In the genomic region with DNA sequence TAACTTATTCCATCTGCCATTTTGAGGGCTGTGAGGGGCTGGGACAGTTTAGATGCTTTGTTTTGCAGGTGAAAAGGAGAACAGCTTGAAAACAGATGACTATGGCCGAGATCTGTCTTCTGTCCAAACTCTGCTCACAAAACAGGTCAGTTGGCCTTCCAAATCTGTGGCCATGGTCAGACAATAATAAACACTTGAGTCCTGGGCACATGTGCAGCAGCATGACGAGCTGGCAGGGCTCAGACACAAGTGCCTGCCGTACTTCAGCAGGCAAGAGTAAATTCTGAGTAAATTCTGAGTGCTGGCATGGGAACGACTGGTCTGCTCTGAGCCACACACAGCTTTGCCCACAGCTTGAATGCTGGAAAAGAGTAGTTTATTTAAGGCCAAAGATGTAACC, we compare ENCODE assay signal across 24 mouse cellular contexts. TPM values are rescaled to one million over a fixed set of nuclear protein-coding genes. Genes with fewer than 3 reads are reported as not detected.
DNase-seq lines count a peak whose midpoint lies in the region; ATAC-seq and TF ChIP-seq lines count a peak whose summit lies in the region.
"Had no signal": no experiment of that assay in that cellular context is flagged by ENCODE, and none has a peak within 500 bp of the region (broad histone marks: within the 10 kb centered on the region; RNA-seq: fewer than 3 reads in every experiment).

No protein-coding gene starts in this region.

- no peak overlapping the region for H3K9ac ChIP-seq in heart, embryonic 12.5 days
- no peak overlapping the region for H3K9ac ChIP-seq in heart, adult 2 months (ENCODE audit: low read depth, low read length)
- H3K9ac ChIP-seq: embryonic facial prominence, embryonic 12.5 days; forebrain, embryonic 13.5 days; forebrain, embryonic 15.5 days had no signal

- peaks cover 99% of the 10 kb centered on the region for H3K36me3 ChIP-seq in heart, embryonic 12.5 days
- H3K36me3 ChIP-seq in heart, adult 2 months (ENCODE audit: control insufficient read depth, insufficient read depth, low read length), result peaks cover 5% of the 10 kb centered on the region; the same call in 1 of the 2 replicates

- no peak overlapping the region for H3K4me3 ChIP-seq in heart, embryonic 12.5 days
- H3K4me3 ChIP-seq in heart, adult 2 months, result no peak overlapping the region
- H3K4me3 ChIP-seq in layer of hippocampus, adult 2 months, result no peak overlapping the region
- H3K4me3 ChIP-seq: embryonic facial prominence, embryonic 10.5 days; embryonic facial prominence, embryonic 12.5 days; forebrain, embryonic 13.5 days; forebrain, embryonic 15.5 days had no signal

- 80% methylated on average over 4 of the region's 4 CpGs for WGBS in heart, embryonic 12.5 days
- WGBS in heart, adult 2 months, result 64% methylated on average over 4 of the region's 4 CpGs

- no peak overlapping the region for H3K27ac ChIP-seq in heart, embryonic 12.5 days (ENCODE audit: poor library complexity, severe bottlenecking)
- no peak overlapping the region; the same call in 1 of the 2 replicates for H3K27ac ChIP-seq in heart, adult 2 months
- H3K27ac ChIP-seq in layer of hippocampus, adult 2 months, result 0 out of 2 replicates have a peak overlapping the region, but pooled peaks have one; percentile 19
- H3K27ac ChIP-seq: embryonic facial prominence, embryonic 10.5 days; embryonic facial prominence, embryonic 12.5 days; forebrain, embryonic 13.5 days; forebrain, embryonic 15.5 days had no signal

- H3K4me2 ChIP-seq in heart, embryonic 12.5 days, result no peak overlapping the region
- H3K4me2 ChIP-seq: embryonic facial prominence, embryonic 12.5 days; forebrain, embryonic 13.5 days; forebrain, embryonic 15.5 days had no signal

- no peak for ATAC-seq in heart, embryonic 12.5 days (ENCODE audit: insufficient number of reproducible peaks, low FRiP score)
- ATAC-seq: activated CD4-positive, CD25-positive, alpha-beta regulatory T cell, adult 4 months; CD4-positive, CD25-positive, alpha-beta regulatory T cell, adult 4 months; forebrain, embryonic 13.5 days; forebrain, embryonic 15.5 days; Patski had no signal

- TF ChIP-seq POLR2A in heart, adult 2 months (IDR thresholded peaks at IDR 0.05; ENCODE audit: insufficient read depth, low read depth, low read length), result no peak

- H3K9me3 ChIP-seq in heart, embryonic 12.5 days (replicated peaks), result no peaks in the 10 kb centered on the region
- H3K9me3 ChIP-seq: embryonic facial prominence, embryonic 10.5 days; embryonic facial prominence, embryonic 12.5 days; forebrain, embryonic 13.5 days; forebrain, embryonic 15.5 days; G1E had no signal

- TF ChIP-seq CTCF in heart, adult 2 months (IDR thresholded peaks at IDR 0.05), result no peak
- TF ChIP-seq CTCF in layer of hippocampus, adult 2 months (conservative IDR thresholded peaks at IDR 0.05), result no peak

- H3K27me3 ChIP-seq in heart, embryonic 12.5 days (replicated peaks), result no peaks in the 10 kb centered on the region
- no peaks in the 10 kb centered on the region for H3K27me3 ChIP-seq in heart, adult 2 months (ENCODE audit: control insufficient read depth, insufficient read depth, low read length)
- H3K27me3 ChIP-seq: CH12.LX; embryonic facial prominence, embryonic 12.5 days; forebrain, embryonic 13.5 days; forebrain, embryonic 15.5 days; Patski had no signal

- DNase-seq in heart, adult 11 months, result peak; percentile 93
- peak in 1 of 2 experiments; percentile 46 for DNase-seq in heart, adult 2 months
- no peak for DNase-seq in heart, postnatal 4 days
- DNase-seq in layer of hippocampus, adult 2 months (ENCODE audit: low spot score in 2 of 2), result no peak
- no peak for DNase-seq in layer of hippocampus, adult 18-20 months (ENCODE audit: low spot score in 2 of 2)
- DNase-seq: adrenal gland, adult 8-10 months; adrenal gland, postnatal 14 days; adrenal gland, postnatal 36 days; B cell, adult 2 months; cerebellum, adult 11-12 months; cerebellum, adult 2 months; cerebellum, adult 9-10 months; cerebellum, postnatal 10 days; cerebellum, postnatal 25 days had no signal

- H3K4me1 ChIP-seq in heart, embryonic 12.5 days (replicated peaks), result no peaks in the 10 kb centered on the region
- H3K4me1 ChIP-seq in heart, adult 2 months (ENCODE audit: control insufficient read depth, insufficient read depth, low read length), result peaks cover 2% of the 10 kb centered on the region; the same call in 1 of the 2 replicates
- H3K4me1 ChIP-seq: embryonic facial prominence, embryonic 10.5 days; embryonic facial prominence, embryonic 12.5 days; forebrain, embryonic 13.5 days; forebrain, embryonic 15.5 days had no signal

- H3K79me2 ChIP-seq in heart, adult 2 months (replicated peaks; ENCODE audit: control insufficient read depth, insufficient read depth, low read length), result no peaks in the 10 kb centered on the region

- TF ChIP-seq EP300 in heart, adult 2 months (IDR thresholded peaks at IDR 0.05; ENCODE audit: insufficient read depth, low read depth, low read length), result 0 out of 2 replicates have a peak, but pooled peaks have one; percentile 34

- intact Hi-C loops in heart, adult 2 months (cut with DNase I), result no loop called here

RNA-seq across cellular contexts. Expression of gene Wdr34, which starts 23.2 kb away (rescaled TPM):
- 15.8 and 15.9 TPM in 2 replicates for polyA plus RNA-seq in heart, embryonic 12.5 days (2016; fragmentation: Nextera tagmentation; extraction: Ambion mirVana)
- total RNA-seq in heart, adult 2 months (2021), result 1 to 10 TPM; 6.4 TPM
- polyA plus RNA-seq in heart, adult 2 months (2012; rRNA removed), result 10.3 and 11.6 TPM in 2 replicates
- total RNA-seq in heart, postnatal 4 days (2021), result 10 to 100 TPM; 15.2 to 15.8 TPM
- total RNA-seq in layer of hippocampus, adult 2 months (2021), result 10 to 100 TPM; 37.3 to 37.4 TPM
- 10 to 100 TPM; 38.3 to 39.4 TPM for total RNA-seq in layer of hippocampus, adult 18-20 months (2021)

RNA-seq across cellular contexts. Expression of gene Set, which starts 31.7 kb away (rescaled TPM):
- polyA plus RNA-seq in heart, embryonic 12.5 days (2016; fragmentation: Nextera tagmentation; extraction: Ambion mirVana), result 297 and 306 TPM in 2 replicates
- total RNA-seq in heart, adult 2 months (2021), result 10 to 100 TPM; 88.7 to 96.7 TPM
- 21.9 and 36.4 TPM in 2 replicates for polyA plus RNA-seq in heart, adult 2 months (2012; rRNA removed)
- 100 to 1,000 TPM; 174 to 185 TPM for total RNA-seq in heart, postnatal 4 days (2021)
- 100 to 1,000 TPM; 171 to 197 TPM for total RNA-seq in layer of hippocampus, adult 2 months (2021)
- 100 to 1,000 TPM; 192 to 199 TPM for total RNA-seq in layer of hippocampus, adult 18-20 months (2021)

RNA-seq across cellular contexts. Expression of gene Pkn3, which starts 52.0 kb away (rescaled TPM):
- 19.6 and 21.5 TPM in 2 replicates for polyA plus RNA-seq in heart, embryonic 12.5 days (2016; fragmentation: Nextera tagmentation; extraction: Ambion mirVana)
- total RNA-seq in heart, adult 2 months (2021), result 10 to 100 TPM in 1 of 2 experiments, 1 to 10 TPM in 1; 8.8 to 10.4 TPM
- polyA plus RNA-seq in heart, adult 2 months (2012; rRNA removed), result 13.6 and 15.0 TPM in 2 replicates
- total RNA-seq in heart, postnatal 4 days (2021), result 10 to 100 TPM; 15.3 to 17.9 TPM
- total RNA-seq in layer of hippocampus, adult 2 months (2021), result 1 to 10 TPM; 1.7 to 2.1 TPM
- total RNA-seq in layer of hippocampus, adult 18-20 months (2021), result 1 to 10 TPM; 2.1 to 3.8 TPM
